Mouse (Mus musculus) embryonic facial prominence, embryonic 12.5 days (tissue): ENCODE measurements at regions not wholly inside any gene's neighbourhood (a gene's known extent, or its start where the extent isn't known, plus 50 kb on each side); places are given as distances from the start of the nearest gene placed in this dataset.

ENCODE experiments used
- ATAC-seq: fragments of 200-750 bp; cut with Nextera tagmentation; 2 replicates; pipeline ENCODE4 v1.8.0; 2017; ENCODE audit not compliant: insufficient number of reproducible peaks, insufficient read depth, low FRiP score, low TSS enrichment
- H3K27ac ChIP-seq: fragments of 300-500 bp; sonication (generic); 2 replicates; pipeline ENCODE4 v1.5.1; 2016; ENCODE audit warnings: mild to moderate bottlenecking
- H3K27me3 ChIP-seq: fragments of 300-500 bp; sonication (generic); 2 replicates; pipeline ENCODE4 v1.6.1; 2016; ENCODE audit warnings: mild to moderate bottlenecking, moderate library complexity
- H3K36me3 ChIP-seq: fragments of 300-500 bp; sonication (generic); 2 replicates; pipeline ENCODE4 v1.6.1; 2016; ENCODE audit warnings: mild to moderate bottlenecking
- H3K4me1 ChIP-seq: fragments of 300-500 bp; sonication (generic); 2 replicates; pipeline ENCODE4 v1.6.1; 2016
- H3K4me2 ChIP-seq: fragments of 300-500 bp; sonication (generic); replicated peaks from 2 replicates; pipeline ENCODE4 v1.6.1; 2016; ENCODE audit warnings: mild to moderate bottlenecking, moderate library complexity
- H3K4me3 ChIP-seq: fragments of 300-500 bp; sonication (generic); 2 replicates; pipeline ENCODE4 v1.5.1; 2016; ENCODE audit warnings: mild to moderate bottlenecking
- H3K9ac ChIP-seq: fragments of 300-500 bp; sonication (generic); 2 replicates; pipeline ENCODE4 v1.6.1; 2016; ENCODE audit warnings: mild to moderate bottlenecking, moderate library complexity
- H3K9me3 ChIP-seq: fragments of 300-500 bp; sonication (generic); 2 replicates; pipeline ENCODE4 v1.6.1; 2016; ENCODE audit warnings: mild to moderate bottlenecking, moderate library complexity
- WGBS: fragments of 180-500 bp; shearing (Covaris S2); methylation state at CpG from one replicate; pipeline ENCODE4 v1.1.7; 2016; 5-methylcytosine and 5-hydroxymethylcytosine counted together

GRCm38 (mm10) chr9:116338729-116339100, 163.6 kb upstream of the Tgfbr2 start:
- no peaks in the 10 kb centered on the region for H3K9me3 ChIP-seq
- no peak overlapping the region for H3K9ac ChIP-seq
- no peaks in the 10 kb centered on the region for H3K4me1 ChIP-seq
- no peak for ATAC-seq
- WGBS: 89% methylated on average over 5 of the region's 5 CpGs
- no peak overlapping the region for H3K4me3 ChIP-seq
- H3K27ac ChIP-seq: no peak overlapping the region
- no peaks in the 10 kb centered on the region for H3K27me3 ChIP-seq
- no peaks in the 10 kb centered on the region for H3K36me3 ChIP-seq
- no peak overlapping the region for H3K4me2 ChIP-seq

GRCm38 (mm10) chr9:116338093-116338728, 163.1 kb upstream of the Tgfbr2 start:
- Histone ChIP-seq H3K27ac (no peak overlapping the region), H3K27me3 (no peaks in the 10 kb centered on the region), H3K4me2 (no peak overlapping the region), H3K9ac (no peak overlapping the region), H3K9me3 (no peaks in the 10 kb centered on the region), H3K4me1 (no peaks in the 10 kb centered on the region), H3K4me3 (no peak overlapping the region), H3K36me3 (no peaks in the 10 kb centered on the region)
- WGBS: 85% methylated on average over 5 of the region's 5 CpGs
- ATAC-seq: no peak

- ATAC-seq: no peak
- WGBS: 89% methylated on average over 8 of the region's 8 CpGs
Measured at GRCm38 (mm10) chr9:116337446-116338010, 162.4 kb upstream of the Tgfbr2 start.

GRCm38 (mm10) chr9:116335561-116336478, 160.7 kb upstream of the Tgfbr2 start:
- no peak overlapping the region for H3K4me2 ChIP-seq
- 87% methylated on average over 11 of the region's 11 CpGs for WGBS
- H3K9ac ChIP-seq: no peak overlapping the region
- H3K4me3 ChIP-seq: no peak overlapping the region
- H3K27ac ChIP-seq: no peak overlapping the region
- H3K36me3 ChIP-seq: no peaks in the 10 kb centered on the region
- H3K4me1 ChIP-seq: no peaks in the 10 kb centered on the region
- H3K9me3 ChIP-seq: no peaks in the 10 kb centered on the region
- ATAC-seq: no peak
- no peaks in the 10 kb centered on the region for H3K27me3 ChIP-seq

More at GRCm38 (mm10) chr9:116337446-116338010, 162.4 kb upstream of the Tgfbr2 start:
- H3K27me3 ChIP-seq: no peaks in the 10 kb centered on the region
- H3K36me3 ChIP-seq: no peaks in the 10 kb centered on the region
- H3K4me1 ChIP-seq: no peaks in the 10 kb centered on the region
- no peak overlapping the region for H3K4me3 ChIP-seq
- H3K4me2 ChIP-seq: no peak overlapping the region
- H3K9me3 ChIP-seq: no peaks in the 10 kb centered on the region
- H3K27ac ChIP-seq: no peak overlapping the region
- H3K9ac ChIP-seq: no peak overlapping the region

GRCm38 (mm10) chr9:116333956-116334463, 158.8 kb upstream of the Tgfbr2 start:
- H3K27ac ChIP-seq: no peak overlapping the region
- no peak overlapping the region for H3K9ac ChIP-seq
- H3K4me2 ChIP-seq: no peak overlapping the region
- 71% methylated on average over 6 of the region's 6 CpGs for WGBS
- H3K27me3 ChIP-seq: no peaks in the 10 kb centered on the region
- H3K9me3 ChIP-seq: no peaks in the 10 kb centered on the region
- H3K36me3 ChIP-seq: no peaks in the 10 kb centered on the region
- H3K4me1 ChIP-seq: no peaks in the 10 kb centered on the region
- no peak overlapping the region for H3K4me3 ChIP-seq
- no peak for ATAC-seq

- Histone ChIP-seq H3K27me3 (no peaks in the 10 kb centered on the region), H3K4me3 (no peak overlapping the region), H3K9ac (no peak overlapping the region), H3K9me3 (no peaks in the 10 kb centered on the region), H3K27ac (no peak overlapping the region), H3K36me3 (no peaks in the 10 kb centered on the region), H3K4me1 (no peaks in the 10 kb centered on the region), H3K4me2 (no peak overlapping the region)
- no peak for ATAC-seq
- 74% methylated on average over 5 of the region's 5 CpGs for WGBS
Measured at GRCm38 (mm10) chr9:116332485-116333118, 157.4 kb upstream of the Tgfbr2 start.

GRCm38 (mm10) chr9:116331406-116331805, 156.2 kb upstream of the Tgfbr2 start:
- H3K9me3 ChIP-seq: no peaks in the 10 kb centered on the region
- ATAC-seq: no peak
- H3K27me3 ChIP-seq: no peaks in the 10 kb centered on the region
- no peak overlapping the region for H3K9ac ChIP-seq
- no peaks in the 10 kb centered on the region for H3K4me1 ChIP-seq
- no peaks in the 10 kb centered on the region for H3K36me3 ChIP-seq
- WGBS: 85% methylated on average over 2 of the region's 2 CpGs
- no peak overlapping the region for H3K4me2 ChIP-seq
- H3K4me3 ChIP-seq: no peak overlapping the region
- no peak overlapping the region for H3K27ac ChIP-seq

- no peak overlapping the region for H3K9ac ChIP-seq
- H3K36me3 ChIP-seq: no peaks in the 10 kb centered on the region
- no peak overlapping the region for H3K4me3 ChIP-seq
- H3K27ac ChIP-seq: no peak overlapping the region
- no peak for ATAC-seq
- no peaks in the 10 kb centered on the region for H3K27me3 ChIP-seq
- H3K9me3 ChIP-seq: no peaks in the 10 kb centered on the region
- 64% methylated on average over 5 of the region's 5 CpGs for WGBS
- no peaks in the 10 kb centered on the region for H3K4me1 ChIP-seq
- no peak overlapping the region for H3K4me2 ChIP-seq
Measured at GRCm38 (mm10) chr9:116330796-116331195, 155.6 kb upstream of the Tgfbr2 start.

GRCm38 (mm10) chr9:116329147-116329546, 154.0 kb upstream of the Tgfbr2 start:
- no peaks in the 10 kb centered on the region for H3K4me1 ChIP-seq
- H3K27ac ChIP-seq: no peak overlapping the region
- WGBS: 85% methylated on average over 5 of the region's 5 CpGs
- no peaks in the 10 kb centered on the region for H3K9me3 ChIP-seq
- H3K27me3 ChIP-seq: no peaks in the 10 kb centered on the region
- no peak overlapping the region for H3K4me2 ChIP-seq
- H3K9ac ChIP-seq: no peak overlapping the region
- H3K4me3 ChIP-seq: no peak overlapping the region
- H3K36me3 ChIP-seq: no peaks in the 10 kb centered on the region
- no peak for ATAC-seq

- no peak overlapping the region for H3K4me2 ChIP-seq
- ATAC-seq: no peak
- H3K36me3 ChIP-seq: no peaks in the 10 kb centered on the region
- H3K9ac ChIP-seq: no peak overlapping the region
- H3K27me3 ChIP-seq: no peaks in the 10 kb centered on the region
- H3K27ac ChIP-seq: no peak overlapping the region
- 11% methylated on average over 3 of the region's 3 CpGs for WGBS
- no peaks in the 10 kb centered on the region for H3K4me1 ChIP-seq
- H3K9me3 ChIP-seq: no peaks in the 10 kb centered on the region
- H3K4me3 ChIP-seq: no peak overlapping the region
Measured at GRCm38 (mm10) chr9:116328201-116328600, 153.0 kb upstream of the Tgfbr2 start.

- 86% methylated on average over 2 of the region's 2 CpGs for WGBS
Measured at GRCm38 (mm10) chr9:116327080-116327479, 151.9 kb upstream of the Tgfbr2 start.

More at GRCm38 (mm10) chr9:116327080-116327479, 151.9 kb upstream of the Tgfbr2 start:
- Histone ChIP-seq H3K9ac (no peak overlapping the region), H3K36me3 (no peaks in the 10 kb centered on the region), H3K9me3 (no peaks in the 10 kb centered on the region), H3K4me2 (no peak overlapping the region), H3K4me1 (no peaks in the 10 kb centered on the region), H3K4me3 (no peak overlapping the region), H3K27me3 (no peaks in the 10 kb centered on the region), H3K27ac (no peak overlapping the region)
- ATAC-seq: no peak
